Mouse (Mus musculus): ENCODE measurements around the gene Tmem117. TPM values are rescaled to one million over a fixed set of nuclear protein-coding genes. Genes with fewer than 3 reads are reported as not detected.

Tmem117 gene
- total RNA-seq, 2 experiments from 2014 or later = 16.9 to 19.2 TPM

DNA sequence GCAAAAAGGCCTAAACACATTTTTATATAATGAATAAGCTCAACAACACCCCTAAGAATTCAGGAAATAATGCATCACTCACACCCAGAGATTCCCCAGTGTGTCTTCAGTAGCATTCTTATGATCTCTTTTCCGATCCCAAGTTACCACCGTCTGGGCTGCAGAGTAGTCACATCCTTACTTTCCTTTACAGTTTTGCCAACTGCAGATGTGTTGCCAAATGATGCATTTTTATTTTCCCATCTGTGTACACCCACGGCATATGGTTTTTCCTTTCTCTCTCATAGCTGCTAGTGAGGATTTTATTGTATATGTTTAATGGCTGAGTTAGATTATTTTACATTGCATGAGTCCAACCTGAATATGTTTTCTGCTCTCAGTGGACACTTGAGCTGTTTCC lies 327.7 kb downstream of the Tmem117 start:
- no peak overlapping the region for H3K4me3 ChIP-seq
- intact Hi-C loops (cut with DNase I) = no loop called here
- TF ChIP-seq CTCF (IDR thresholded peaks at IDR 0.05) = no peak
- DNase-seq = no peak
- H3K27ac ChIP-seq = no peak overlapping the region

DNA sequence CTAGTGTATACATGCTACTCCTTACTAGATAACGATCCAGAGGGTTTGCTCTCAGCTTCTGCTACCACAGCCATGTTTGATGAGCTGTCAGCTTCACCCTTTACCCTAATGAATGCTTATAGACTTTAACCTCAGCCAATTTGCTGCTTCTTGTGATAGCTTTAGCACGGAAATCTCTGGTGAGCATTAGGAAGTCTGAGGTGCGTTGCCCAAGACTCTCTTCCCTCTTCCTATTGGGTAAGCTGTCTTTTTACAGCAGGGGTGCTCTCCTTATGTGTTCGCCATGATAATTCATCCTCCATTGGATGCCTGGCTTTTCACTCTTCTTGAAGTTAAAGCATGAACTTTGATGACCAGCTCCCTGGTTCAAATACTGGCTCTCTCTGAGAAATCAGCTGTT lies 328.2 kb downstream of the Tmem117 start:
- TF ChIP-seq CTCF (IDR thresholded peaks at IDR 0.05) = no peak
- DNase-seq = no peak
- intact Hi-C loops (cut with DNase I) = no loop called here
- Histone ChIP-seq H3K27ac (no peak overlapping the region), H3K4me3 (no peak overlapping the region)

- no peak overlapping the region for H3K4me3 ChIP-seq
- TF ChIP-seq CTCF (IDR thresholded peaks at IDR 0.05) = no peak
- no peak for DNase-seq
- intact Hi-C loops (cut with DNase I) = no loop called here
- no peak overlapping the region for H3K27ac ChIP-seq
Observed at GRCm38 (mm10) chr15:94967004-94967403, 338.0 kb downstream of the Tmem117 start.

DNA sequence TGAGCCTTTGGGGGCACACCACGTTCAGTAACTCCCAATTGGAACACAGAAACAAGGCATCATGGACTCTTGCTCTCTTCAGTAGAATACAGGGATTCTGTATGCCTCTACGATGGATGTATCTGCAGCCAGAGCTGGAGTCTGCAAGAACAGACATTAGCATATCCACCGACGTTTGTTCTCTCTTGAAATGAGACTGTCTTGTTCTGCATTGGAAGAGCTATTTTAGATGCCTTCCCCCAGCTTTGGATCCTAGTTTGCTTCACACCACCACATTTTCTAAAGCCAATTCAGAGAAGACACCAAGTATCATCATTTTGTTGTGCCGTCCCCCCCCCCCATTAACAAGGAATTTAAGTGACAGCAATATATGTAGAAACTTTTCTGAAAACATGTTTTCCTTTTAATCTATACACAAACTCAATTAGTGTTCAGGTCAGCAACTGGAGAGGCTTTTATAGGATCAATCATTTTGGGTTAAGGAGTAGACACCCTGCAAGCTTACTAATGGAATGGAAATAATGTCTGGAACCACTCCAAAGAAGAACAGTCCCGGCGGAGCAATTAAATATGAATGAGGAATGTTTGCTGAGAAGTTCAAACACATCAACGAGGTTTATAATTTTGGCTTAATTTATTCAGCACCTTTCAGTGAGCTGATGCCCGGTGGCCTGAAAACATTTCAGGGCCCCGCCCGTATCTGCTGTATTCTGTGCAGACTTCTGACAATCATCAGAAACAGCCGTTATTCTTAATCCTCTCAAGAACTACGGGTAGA lies 339.6 kb downstream of the Tmem117 start:
- no peak overlapping the region for H3K27ac ChIP-seq
- TF ChIP-seq CTCF (IDR thresholded peaks at IDR 0.05) = no peak
- DNase-seq = no peak
- H3K4me3 ChIP-seq = no peak overlapping the region
- intact Hi-C loops (cut with DNase I) = no loop called here

- no peak overlapping the region for H3K27ac ChIP-seq
- no peak for DNase-seq
- TF ChIP-seq CTCF (IDR thresholded peaks at IDR 0.05) = no peak
- no peak overlapping the region for H3K4me3 ChIP-seq
- intact Hi-C loops (cut with DNase I) = no loop called here
Observed at GRCm38 (mm10) chr15:94981798-94982197, 352.8 kb downstream of the Tmem117 start.

DNA sequence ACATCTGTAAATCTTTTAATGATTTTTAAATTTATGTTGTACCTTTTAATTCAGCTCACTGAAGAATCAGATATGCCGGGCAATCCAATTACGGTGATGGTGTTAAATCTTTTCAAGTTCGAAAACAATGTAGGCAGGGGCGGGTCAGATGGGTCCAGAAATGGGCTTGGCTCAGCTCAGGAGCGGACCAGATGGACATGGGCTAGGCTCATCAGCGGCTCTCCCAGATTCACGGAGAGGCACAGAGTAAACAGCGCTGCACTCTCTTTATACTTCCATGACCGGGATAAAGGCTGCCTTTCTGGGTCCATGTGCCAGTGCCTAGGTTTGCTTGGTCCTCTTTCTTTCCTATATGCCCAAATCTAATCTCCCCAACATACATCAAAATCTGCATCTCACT lies 366.3 kb downstream of the Tmem117 start:
- Histone ChIP-seq H3K4me3 (no peak overlapping the region), H3K27ac (no peak overlapping the region)
- no peak for DNase-seq
- intact Hi-C loops (cut with DNase I) = no loop called here
- no peak for TF ChIP-seq CTCF (IDR thresholded peaks at IDR 0.05)

DNA sequence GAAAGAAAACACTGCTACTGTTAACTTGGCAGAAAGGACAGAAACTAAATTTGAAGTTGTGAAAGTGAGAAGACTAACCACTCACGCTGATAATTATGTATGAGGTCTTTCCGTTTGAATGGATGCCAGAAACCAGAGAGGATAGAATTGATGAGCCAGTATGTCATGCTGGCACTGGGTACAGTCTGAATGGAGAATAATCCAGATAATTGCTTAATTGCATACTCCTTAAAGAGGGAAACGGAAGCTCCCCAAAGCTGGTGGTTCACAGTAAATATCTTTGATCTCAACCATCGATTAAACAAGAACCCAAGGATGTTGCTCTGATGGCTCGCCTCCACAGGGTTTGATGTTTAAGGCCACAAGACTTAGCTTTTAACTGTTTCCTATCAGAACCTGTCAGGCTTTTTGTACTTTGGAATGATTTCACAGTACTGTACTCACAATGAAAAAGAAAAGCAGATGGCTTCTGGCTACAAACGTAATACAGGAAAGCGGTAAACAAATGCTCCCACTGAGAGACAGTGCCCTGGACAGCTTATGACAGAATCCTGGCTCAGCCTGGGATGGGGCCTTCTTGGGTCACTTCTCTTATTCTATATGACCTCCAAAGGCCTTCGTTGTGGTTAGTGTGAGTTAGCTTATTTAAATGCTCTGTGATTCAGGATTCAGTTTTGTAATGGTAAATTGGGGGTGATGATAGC lies 376.2 kb downstream of the Tmem117 start:
- intact Hi-C loops (cut with DNase I) = no loop called here
- Histone ChIP-seq H3K4me3 (no peak overlapping the region), H3K27ac (no peak overlapping the region)
- no peak for TF ChIP-seq CTCF (IDR thresholded peaks at IDR 0.05)
- no peak for DNase-seq

DNA sequence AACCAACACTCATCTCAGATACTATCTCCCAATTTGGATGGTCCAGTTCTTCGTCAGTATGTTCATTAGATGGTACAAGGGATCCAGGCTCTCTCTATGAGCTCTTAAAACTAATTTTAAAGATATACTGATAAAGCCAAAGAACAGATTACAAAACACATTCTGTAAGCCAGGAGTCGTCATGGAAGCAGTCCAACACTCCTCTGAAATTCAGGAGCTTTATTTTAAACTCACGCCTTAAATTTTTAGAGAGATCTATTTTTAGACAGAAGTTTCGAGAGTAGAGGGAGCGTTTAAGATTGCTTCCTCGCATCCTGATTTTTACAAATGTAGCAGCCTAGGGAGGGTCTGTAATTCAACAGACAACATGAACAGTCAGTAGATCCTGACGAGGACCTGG lies 393.2 kb downstream of the Tmem117 start:
- intact Hi-C loops (cut with DNase I) = no loop called here
- Histone ChIP-seq H3K27ac (no peak overlapping the region), H3K4me3 (no peak overlapping the region)
- no peak for DNase-seq
- no peak for TF ChIP-seq CTCF (IDR thresholded peaks at IDR 0.05)

DNA sequence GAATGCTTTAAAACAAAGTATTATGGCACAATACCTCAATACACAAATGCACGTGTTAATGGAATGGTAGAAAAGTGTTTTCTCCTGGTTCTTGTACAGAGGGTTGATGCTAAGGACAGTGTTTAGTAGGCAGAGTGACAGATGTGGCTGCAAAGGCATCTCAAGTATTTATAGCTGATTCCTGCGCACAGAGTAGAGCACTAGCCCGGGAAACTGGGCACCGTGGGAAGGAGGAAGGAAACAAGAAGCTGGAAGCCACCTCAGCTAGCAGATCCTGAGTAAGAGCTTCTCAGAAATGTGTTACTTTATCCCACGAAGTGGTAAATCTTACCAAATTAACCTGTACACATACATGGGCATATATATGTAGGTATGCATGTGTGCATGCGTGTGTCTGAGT lies 395.4 kb downstream of the Tmem117 start:
- intact Hi-C loops (cut with DNase I) = no loop called here
- no peak for TF ChIP-seq CTCF (IDR thresholded peaks at IDR 0.05)
- DNase-seq = no peak
- Histone ChIP-seq H3K4me3 (no peak overlapping the region), H3K27ac (no peak overlapping the region)

- no peak for DNase-seq
- TF ChIP-seq CTCF (IDR thresholded peaks at IDR 0.05) = no peak
- intact Hi-C loops (cut with DNase I) = no loop called here
- no peak overlapping the region for H3K4me3 ChIP-seq
- H3K27ac ChIP-seq = no peak overlapping the region
Observed at GRCm38 (mm10) chr15:95028862-95029486, 399.9 kb downstream of the Tmem117 start.

GRCm38 (mm10) chr15:95029487-95029875 lies 400.4 kb downstream of the Tmem117 start:
- no peak for TF ChIP-seq CTCF (IDR thresholded peaks at IDR 0.05)
- Histone ChIP-seq H3K27ac (no peak overlapping the region), H3K4me3 (no peak overlapping the region)
- DNase-seq = no peak
- intact Hi-C loops (cut with DNase I) = no loop called here

GRCm38 (mm10) chr15:95042437-95042836 lies 413.4 kb downstream of the Tmem117 start:
- Histone ChIP-seq H3K27ac (no peak overlapping the region), H3K4me3 (no peak overlapping the region)
- no peak for DNase-seq
- intact Hi-C loops (cut with DNase I) = no loop called here
- TF ChIP-seq CTCF (IDR thresholded peaks at IDR 0.05) = no peak

- intact Hi-C loops (cut with DNase I) = no loop called here
- DNase-seq = no peak
- Histone ChIP-seq H3K4me3 (no peak overlapping the region), H3K27ac (no peak overlapping the region)
- TF ChIP-seq CTCF (IDR thresholded peaks at IDR 0.05) = no peak
Observed at GRCm38 (mm10) chr15:95044011-95044410, 415.0 kb downstream of the Tmem117 start.
